Mouse (Mus musculus) mature B cell (primary cell): ENCODE measurements around the gene Spata31d1b.

Experiments
- in situ Hi-C: fragments of 300-500 bp; cut with MboI; formaldehyde crosslinking; loops from 2 replicates; pipeline ENCODE4 v1.14.3; 2019

The Spata31d1b gene

GRCm38 (mm10) chr13:59746711-59747110 is 34.6 kb downstream of the Spata31d1b start, which contains the start of gene 1700014D04Rik:
Gene 1700014D04Rik (minus strand): TSS chr13:59746752.
- in situ Hi-C loops, result no loop called here

GRCm38 (mm10) chr13:59750310-59750709 is 38.2 kb downstream of the Spata31d1b start:
- in situ Hi-C loops, result no loop called here

- in situ Hi-C loops, result no loop called here
Measured at GRCm38 (mm10) chr13:59756906-59757305, 44.8 kb downstream of the Spata31d1b start.

- in situ Hi-C loops, result no loop called here
Measured at GRCm38 (mm10) chr13:59762791-59763190, 50.7 kb downstream of the Spata31d1b start.

- in situ Hi-C loops, result no loop called here
Measured at GRCm38 (mm10) chr13:59766786-59767515, 54.9 kb downstream of the Spata31d1b start.

GRCm38 (mm10) chr13:59768531-59768930 is 56.4 kb downstream of the Spata31d1b start:
- in situ Hi-C loops, result no loop called here
